Mouse (Mus musculus) liver, embryonic 14.5 days (tissue): ENCODE data around the gene Enah. TPM values are rescaled to one million over a fixed set of nuclear protein-coding genes. Genes with fewer than 3 reads are reported as not detected.

ENCODE experiments used
- ATAC-seq: fragments of 200-750 bp; cut with Nextera tagmentation; 2 replicates; pipeline ENCODE4 v1.8.0; 2017; ENCODE audit warnings: moderate number of reproducible peaks, mild to moderate bottlenecking, moderate library complexity; ENCODE audit not compliant: insufficient read depth
- DNase-seq, 3 experiments: peaks; one replicate each; pipeline ENCODE4 v3.0.0-alpha.2; 2012 to 2013; ENCODE audit warnings: low read depth in 3 of 3, low spot score in 3 of 3
- H3K27ac ChIP-seq: fragments of 300-500 bp; sonication (generic); 2 replicates; pipeline ENCODE4 v1.5.1; 2014; ENCODE audit warnings: moderate library complexity, mild to moderate bottlenecking, control low read depth, inconsistent platforms
- H3K27me3 ChIP-seq: fragments of 300-500 bp; sonication (generic); 2 replicates; pipeline ENCODE4 v1.6.1; 2014; ENCODE audit warnings: mild to moderate bottlenecking, low read length, moderate library complexity; ENCODE audit not compliant: control insufficient read depth, insufficient read depth
- H3K36me3 ChIP-seq: fragments of 300-500 bp; sonication (generic); replicated peaks from 2 replicates; pipeline ENCODE4 v1.6.1; 2014; ENCODE audit warnings: low read depth; ENCODE audit not compliant: control insufficient read depth, insufficient read depth
- H3K4me1 ChIP-seq, 2 experiments: fragments of 200-500 bp in 1 of 2; fragments of 300-500 bp in 1 of 2; sonication (generic) in 1 of 2; replicated peaks; 2 replicates each; pipeline ENCODE4 v1.6.1; 2012 to 2014; ENCODE audit warnings: antibody characterized with exemption in 1 of 2, inconsistent platforms in 1 of 2, low read length in 1 of 2; ENCODE audit not compliant: control insufficient read depth in 2 of 2, insufficient read depth in 2 of 2
- H3K4me2 ChIP-seq: fragments of 300-500 bp; sonication (generic); 2 replicates; pipeline ENCODE4 v1.6.1; 2014; ENCODE audit warnings: low read depth, mild to moderate bottlenecking, control low read depth, moderate library complexity
- H3K4me3 ChIP-seq, 2 experiments: fragments of 200-500 bp in 1 of 2; fragments of 300-500 bp in 1 of 2; sonication (generic) in 1 of 2; 2 replicates each; pipeline ENCODE4 v1.5.1; 2012 to 2014; ENCODE audit warnings: low read depth in 2 of 2, low read length in 2 of 2, mild to moderate bottlenecking in 2 of 2, control low read depth in 1 of 2, inconsistent platforms in 1 of 2, moderate library complexity in 1 of 2; ENCODE audit not compliant: insufficient read depth in 1 of 2
- H3K9ac ChIP-seq: fragments of 300-500 bp; sonication (generic); replicated peaks from 2 replicates; pipeline ENCODE4 v1.6.1; 2014; ENCODE audit warnings: mild to moderate bottlenecking, control low read depth, moderate library complexity
- H3K9me3 ChIP-seq: fragments of 300-500 bp; sonication (generic); 2 replicates; pipeline ENCODE4 v1.6.1; 2016; ENCODE audit warnings: low read length, mixed read lengths; ENCODE audit not compliant: control insufficient read depth
- CTCF ChIP-seq: IDR thresholded peaks from 2 replicates; pipeline ENCODE4 v1.5.1; 2016; ENCODE audit warnings: antibody characterized with exemption, low read depth, control low read depth
- EP300 ChIP-seq: IDR thresholded peaks from 2 replicates; pipeline ENCODE4 v1.6.1; 2016; ENCODE audit warnings: antibody characterized with exemption, low read depth
- WGBS: fragments of 180-500 bp; shearing (Covaris S2); extraction: QIAGEN DNeasy Blood & Tissue Kit; methylation state at CpG from one replicate; pipeline ENCODE4 v1.1.7; 2014; ENCODE audit not compliant: insufficient replicate concordance; 5-methylcytosine and 5-hydroxymethylcytosine counted together
- polyA plus RNA-seq, 2 experiments: library from polyadenylated mRNA; depleted of rRNA in 1 of 2; stranded (reverse) in 1 of 2; unstranded in 1 of 2; fragments of >200 nt; fragmentation: Nextera tagmentation in 1 of 2; extraction: Ambion mirVana in 1 of 2; gene quantifications; 2 replicates each; pipeline versions ENCODE4 v1.2.1 to v1.2.3; 2012 to 2014

Gene Enah
- polyA plus RNA-seq, 2 experiments = 0.44 to 0.99 TPM

DNA sequence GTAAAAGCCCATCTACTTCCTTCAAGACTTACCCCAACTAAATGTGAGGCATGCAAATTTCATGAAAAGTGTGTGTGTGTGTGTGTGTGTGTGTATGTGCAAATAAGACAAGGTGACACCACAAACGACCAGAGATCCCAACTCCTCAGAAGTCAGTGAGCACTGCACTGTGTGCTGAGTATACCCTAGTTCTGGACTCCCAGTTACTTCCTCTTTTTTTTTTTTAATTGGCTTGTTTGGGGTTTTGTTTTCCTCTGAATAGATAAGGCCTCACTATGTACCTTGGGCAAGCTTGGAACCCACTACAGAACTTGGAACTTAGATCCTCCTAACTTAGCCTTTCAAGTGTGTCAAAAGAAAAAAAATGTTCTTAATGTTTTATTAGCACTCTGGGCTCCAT is 14.0 kb downstream of the Enah start:
- H3K4me3 ChIP-seq = no peak overlapping the region
- 6% methylated on average over 1 of the region's 1 CpGs for WGBS
- DNase-seq = no peak
- no peaks in the 10 kb centered on the region for H3K27me3 ChIP-seq
- TF ChIP-seq EP300 (no peak), CTCF (no peak)
- no peaks in the 10 kb centered on the region for H3K4me1 ChIP-seq
- H3K9me3 ChIP-seq = no peaks in the 10 kb centered on the region
- no peak overlapping the region for H3K4me2 ChIP-seq
- no peak overlapping the region for H3K9ac ChIP-seq
- no peak overlapping the region for H3K27ac ChIP-seq
- no peak for ATAC-seq
- H3K36me3 ChIP-seq = no peaks in the 10 kb centered on the region

GRCm38 (mm10) chr1:181998673-181999072 is 21.1 kb downstream of the Enah start:
- Histone ChIP-seq H3K9ac (no peak overlapping the region), H3K36me3 (no peaks in the 10 kb centered on the region), H3K27ac (no peak overlapping the region), H3K9me3 (no peaks in the 10 kb centered on the region), H3K27me3 (no peaks in the 10 kb centered on the region), H3K4me3 (no peak overlapping the region), H3K4me2 (no peak overlapping the region), H3K4me1 (no peaks in the 10 kb centered on the region)
- TF ChIP-seq CTCF (no peak), EP300 (no peak)
- DNase-seq = no peak
- WGBS = 79% methylated on average over 4 of the region's 4 CpGs
- ATAC-seq = no peak

GRCm38 (mm10) chr1:181997791-181998190 is 22.0 kb downstream of the Enah start:
- no peak overlapping the region for H3K9ac ChIP-seq
- no peaks in the 10 kb centered on the region for H3K4me1 ChIP-seq
- no peak for ATAC-seq
- no peak overlapping the region for H3K4me3 ChIP-seq
- no peaks in the 10 kb centered on the region for H3K27me3 ChIP-seq
- H3K9me3 ChIP-seq = no peaks in the 10 kb centered on the region
- H3K27ac ChIP-seq = no peak overlapping the region
- H3K36me3 ChIP-seq = no peaks in the 10 kb centered on the region
- 70% methylated on average over 3 of the region's 3 CpGs for WGBS
- no peak overlapping the region for H3K4me2 ChIP-seq
- no peak for DNase-seq
- TF ChIP-seq EP300 (no peak), CTCF (no peak)

GRCm38 (mm10) chr1:181993597-181993996 is 26.2 kb downstream of the Enah start:
- Histone ChIP-seq H3K9me3 (no peaks in the 10 kb centered on the region), H3K4me3 (no peak overlapping the region), H3K4me2 (no peak overlapping the region), H3K9ac (no peak overlapping the region), H3K36me3 (no peaks in the 10 kb centered on the region), H3K27me3 (no peaks in the 10 kb centered on the region), H3K27ac (no peak overlapping the region), H3K4me1 (no peaks in the 10 kb centered on the region)
- TF ChIP-seq EP300 = no peak
- TF ChIP-seq CTCF = no peak
- no peak for DNase-seq
- no peak for ATAC-seq
- WGBS = 51% methylated on average over 5 of the region's 5 CpGs

GRCm38 (mm10) chr1:181988367-181988766 is 31.4 kb downstream of the Enah start:
- no peaks in the 10 kb centered on the region for H3K9me3 ChIP-seq
- H3K27me3 ChIP-seq = no peaks in the 10 kb centered on the region
- H3K4me3 ChIP-seq = no peak overlapping the region
- H3K4me2 ChIP-seq = no peak overlapping the region
- DNase-seq (no peak), ATAC-seq (no peak)
- TF ChIP-seq EP300 (no peak), CTCF (no peak)
- H3K9ac ChIP-seq = no peak overlapping the region
- no peaks in the 10 kb centered on the region for H3K36me3 ChIP-seq
- 70% methylated on average over 2 of the region's 2 CpGs for WGBS
- H3K27ac ChIP-seq = no peak overlapping the region
- no peaks in the 10 kb centered on the region for H3K4me1 ChIP-seq
